Mouse (Mus musculus) cerebellum, postnatal 14 days (tissue): ENCODE results near the gene Sox14.

ENCODE experiments used
- DNase-seq, 2 experiments: peaks; one replicate each; pipeline ENCODE4 v3.0.0; 2021; ENCODE audit warnings: mixed read lengths in 2 of 2

Sox14 gene

DNA sequence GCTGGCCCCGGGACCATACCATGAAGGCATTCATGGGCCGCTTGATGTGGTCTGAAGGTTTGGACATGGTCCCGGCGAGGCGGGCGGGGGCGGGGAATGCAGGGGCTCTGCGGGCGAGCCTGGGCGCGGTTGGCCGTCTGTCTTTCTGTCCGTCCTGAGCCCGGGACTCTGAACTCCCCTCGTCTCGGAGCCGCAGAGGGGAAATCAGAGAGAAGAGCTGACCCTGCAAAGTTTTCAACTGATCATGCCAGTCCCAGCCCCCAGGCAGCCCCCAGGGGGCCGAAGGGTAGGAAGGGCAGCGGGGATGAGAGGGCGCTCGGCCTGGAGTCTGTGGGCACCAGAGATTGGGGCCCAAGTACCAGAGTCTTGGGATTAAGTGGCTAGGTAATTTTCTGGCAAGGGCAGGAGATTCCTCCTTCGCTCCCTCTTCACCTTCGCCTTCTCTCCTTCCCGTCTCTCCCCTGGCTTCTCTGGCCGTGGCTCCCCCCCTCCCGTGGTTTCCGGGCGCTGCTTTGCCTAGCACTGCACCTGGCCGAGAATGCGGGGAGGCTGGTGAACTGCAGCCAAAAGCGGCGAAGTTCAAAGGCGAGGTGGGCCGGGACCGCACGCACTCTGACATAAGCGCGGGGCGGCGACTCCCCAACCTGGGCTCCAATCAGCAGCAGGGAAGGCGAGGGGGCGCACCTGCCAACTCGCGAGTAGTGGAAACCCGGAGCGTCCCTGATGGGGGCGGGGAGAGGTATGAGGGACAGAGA lies at the start of gene Sox14:
TSS of gene Sox14 (minus strand) at position 553 of the 755 bp plus-strand sequence.
- DNase-seq = peak; percentile 19 to 20

DNA sequence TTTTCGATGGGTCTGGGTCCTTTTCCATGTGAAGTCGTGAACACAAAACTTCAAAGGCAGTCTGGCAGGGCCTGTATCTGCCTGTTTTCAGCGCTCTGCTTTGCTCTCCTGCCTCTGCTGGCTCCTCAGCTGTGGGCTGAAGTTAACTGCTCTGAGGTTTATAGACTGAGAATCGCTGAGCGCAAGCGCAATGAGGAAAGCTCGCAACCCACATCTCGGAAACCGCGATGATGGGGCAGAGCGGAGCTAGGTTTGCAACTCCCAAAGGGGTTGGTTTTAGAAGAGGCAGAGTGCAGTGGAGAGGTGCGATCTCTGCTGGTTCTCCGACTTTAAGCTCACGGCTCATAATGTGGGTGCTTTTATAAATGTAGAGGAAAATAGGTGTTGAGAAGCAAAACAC lies 3.3 kb upstream of the Sox14 start:
- no peak for DNase-seq

DNA sequence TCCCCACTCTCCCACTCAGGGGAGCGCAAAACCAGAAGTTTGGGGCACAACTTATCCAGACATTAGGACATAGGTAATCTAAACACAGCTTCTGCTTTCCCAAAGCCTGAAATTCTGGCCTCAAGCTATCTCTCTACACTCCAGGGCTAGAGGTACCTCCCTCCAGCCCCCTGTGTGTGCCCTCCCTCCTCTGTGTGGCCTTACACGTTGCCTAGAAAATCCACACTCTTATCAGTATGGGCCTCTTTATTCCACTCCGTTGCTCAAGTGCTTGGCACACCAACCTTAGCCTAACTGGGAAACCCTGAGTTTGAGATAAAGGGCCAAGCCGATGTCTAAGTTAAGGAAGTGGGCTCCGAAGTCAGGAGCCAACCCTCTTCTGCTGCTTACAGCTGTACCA lies 2.6 kb upstream of the Sox14 start:
- no peak for DNase-seq

DNA sequence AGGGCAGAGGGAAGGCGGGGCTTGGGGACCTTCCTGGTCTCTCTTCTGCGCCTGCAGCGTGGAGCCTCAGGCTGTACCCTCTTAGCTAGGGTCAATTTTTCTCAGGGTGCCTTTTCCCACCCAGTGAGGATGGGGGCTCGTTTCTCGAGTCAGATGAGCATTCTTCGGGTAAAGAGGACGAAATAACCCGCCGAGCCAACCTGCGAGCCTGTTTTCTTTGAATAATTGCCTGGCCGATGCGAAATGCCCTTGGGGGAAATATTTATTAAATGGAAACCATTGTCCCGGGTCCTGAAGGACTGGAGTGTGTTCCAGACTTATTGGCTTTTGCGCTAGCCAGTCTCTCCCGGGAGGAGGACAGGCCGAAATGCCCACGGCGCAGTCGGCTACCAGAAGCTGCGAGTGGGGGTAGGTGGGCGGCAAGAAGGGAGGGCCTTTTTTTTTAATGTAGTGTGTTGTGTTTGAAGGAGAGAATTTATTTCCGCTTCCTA lies 1.1 kb upstream of the Sox14 start:
- no peak for DNase-seq

DNA sequence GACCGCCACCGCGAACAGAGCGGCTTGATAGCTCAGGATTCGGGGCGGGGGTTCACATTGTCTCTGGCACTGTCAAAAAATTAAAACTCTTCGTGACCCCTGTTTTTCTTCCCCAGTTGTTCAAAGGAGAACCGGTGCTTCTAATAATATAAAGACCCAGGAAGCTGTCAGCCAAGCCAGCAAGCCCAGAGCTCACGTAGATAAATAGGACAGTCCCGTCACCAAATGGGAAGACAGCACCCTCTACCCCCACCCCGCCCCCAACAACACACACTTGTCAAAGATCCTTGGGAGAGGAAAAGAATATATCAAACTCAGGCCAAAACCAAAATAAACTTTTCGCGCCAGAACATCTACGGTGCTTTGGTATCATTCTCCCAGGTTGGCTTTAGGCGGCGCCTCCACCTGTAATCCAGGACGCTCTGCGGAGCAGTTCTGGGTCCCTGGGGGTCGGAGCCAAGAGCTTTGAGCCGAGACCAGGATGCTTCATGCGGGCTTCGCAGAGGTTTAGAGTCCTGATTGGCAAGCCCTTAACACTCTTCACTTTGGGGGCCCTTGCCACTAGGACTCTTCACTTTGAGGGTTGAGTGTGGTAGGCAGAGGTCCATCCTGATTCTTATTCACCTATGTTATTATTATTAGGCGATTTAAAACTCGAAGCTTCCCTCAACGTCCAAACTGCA lies 544 bp upstream of the Sox14 start:
- peak in 1 of 2 experiments; percentile 4 for DNase-seq

GRCm38 (mm10) chr9:99874735-99875617 lies 994 bp downstream of the Sox14 start:
- DNase-seq = peak in 1 of 2 experiments; percentile 9

DNA sequence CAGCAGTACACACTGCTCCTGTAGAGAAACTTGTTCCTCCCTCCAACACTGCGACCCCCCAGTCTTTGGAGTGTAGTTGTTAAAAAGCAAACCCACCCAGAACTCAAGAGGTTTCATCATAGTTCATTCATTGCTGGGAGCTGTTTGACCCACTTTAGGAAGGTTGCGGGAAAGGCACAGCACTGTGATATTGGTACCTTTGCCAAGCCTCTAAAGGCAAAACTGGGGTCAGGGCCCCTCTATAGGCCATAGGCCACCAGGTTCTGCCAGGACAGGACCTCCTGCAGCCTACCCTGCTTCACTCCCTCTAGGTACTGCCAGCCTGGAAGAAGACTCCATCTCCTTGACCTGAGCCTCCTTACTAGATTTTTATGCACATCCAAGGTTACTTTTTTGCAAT lies 2.2 kb downstream of the Sox14 start:
- peak in 1 of 2 experiments; percentile 8 for DNase-seq

DNA sequence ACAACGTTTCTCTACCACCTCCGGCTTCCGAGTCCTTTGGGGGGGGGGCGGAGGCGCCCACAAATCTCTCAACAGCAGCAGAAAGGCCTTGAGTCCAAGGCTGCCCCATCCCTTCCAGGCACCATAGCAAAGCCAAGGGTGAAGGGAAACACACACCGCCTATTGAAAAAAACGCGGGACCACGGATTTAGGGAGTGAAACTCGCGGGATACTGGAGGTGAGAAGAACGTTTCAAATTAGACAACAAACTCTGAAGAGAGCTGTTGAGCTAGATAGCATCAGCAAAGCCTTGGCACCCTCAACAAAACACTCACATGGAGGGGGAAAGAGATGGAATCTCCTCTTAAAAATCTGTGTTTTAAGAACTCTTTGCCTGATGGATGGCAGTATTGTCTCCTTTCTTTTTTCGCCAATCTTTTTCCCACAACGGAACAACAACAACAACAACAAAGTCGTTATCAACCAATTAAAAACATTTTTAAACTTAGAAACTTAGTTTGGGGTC lies 2.8 kb downstream of the Sox14 start:
- peak in 1 of 2 experiments; percentile 7 for DNase-seq

GRCm38 (mm10) chr9:99872204-99873115 lies 3.5 kb downstream of the Sox14 start:
- DNase-seq = peak in 1 of 2 experiments; percentile 8

DNA sequence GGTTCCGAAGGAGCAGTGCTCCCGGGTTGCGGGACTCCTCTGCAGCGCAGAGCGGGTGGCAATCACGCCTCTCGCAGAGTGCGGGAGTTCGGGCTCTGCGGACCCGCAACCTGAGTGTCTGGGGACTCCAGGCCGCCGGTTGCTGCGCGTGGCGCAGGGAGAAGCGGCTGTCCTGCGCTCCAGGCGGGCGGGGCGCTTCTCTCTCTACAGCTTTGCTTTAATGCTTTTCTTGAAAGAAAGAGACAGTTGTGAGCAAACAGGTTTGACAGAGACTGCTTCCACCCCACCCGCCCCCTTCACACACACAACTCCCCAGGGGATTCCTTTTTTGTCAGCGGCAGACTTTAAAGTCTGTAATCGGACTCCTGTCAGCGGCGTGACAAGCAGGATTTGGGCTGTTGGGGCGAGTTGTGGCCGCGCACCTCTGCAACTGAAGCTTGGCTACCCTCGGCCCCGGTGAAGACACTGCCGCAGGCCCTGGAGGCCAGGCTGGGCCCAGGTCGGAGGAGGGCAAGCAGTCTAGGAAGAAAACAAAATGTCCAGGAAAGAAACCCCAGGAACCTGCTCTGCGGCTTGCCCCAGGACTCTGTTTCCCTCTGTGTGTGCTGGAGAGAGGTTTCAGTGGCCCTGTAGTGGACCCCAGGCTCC lies 4.3 kb downstream of the Sox14 start:
- DNase-seq = peak in 1 of 2 experiments; percentile 5

GRCm38 (mm10) chr9:99870780-99871555 lies 5.0 kb downstream of the Sox14 start:
- peak; percentile 57 to 62 for DNase-seq

GRCm38 (mm10) chr9:99869936-99870779 lies 5.8 kb downstream of the Sox14 start:
- DNase-seq = peak; percentile 5 to 24

DNA sequence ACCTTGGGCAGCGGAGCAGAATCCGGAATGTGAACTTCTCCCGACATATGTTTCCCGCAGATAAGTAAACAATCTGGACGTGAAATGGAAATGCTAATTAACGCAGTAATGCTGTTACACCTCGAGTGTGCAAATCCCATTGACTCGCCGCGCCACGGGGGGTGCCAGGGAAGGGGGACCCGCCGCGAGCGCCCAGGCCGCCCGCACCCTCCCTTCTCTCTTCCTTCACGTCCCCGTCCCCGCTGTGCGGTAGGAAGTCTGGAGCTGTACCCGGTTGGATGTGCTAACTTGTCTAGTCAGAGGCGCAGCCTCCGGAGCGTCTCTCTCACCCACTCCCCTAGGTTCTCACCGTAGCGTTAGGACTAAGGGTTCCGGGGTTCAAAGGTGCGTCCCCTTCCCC lies 6.7 kb downstream of the Sox14 start:
- DNase-seq = peak; percentile 24 to 27

DNA sequence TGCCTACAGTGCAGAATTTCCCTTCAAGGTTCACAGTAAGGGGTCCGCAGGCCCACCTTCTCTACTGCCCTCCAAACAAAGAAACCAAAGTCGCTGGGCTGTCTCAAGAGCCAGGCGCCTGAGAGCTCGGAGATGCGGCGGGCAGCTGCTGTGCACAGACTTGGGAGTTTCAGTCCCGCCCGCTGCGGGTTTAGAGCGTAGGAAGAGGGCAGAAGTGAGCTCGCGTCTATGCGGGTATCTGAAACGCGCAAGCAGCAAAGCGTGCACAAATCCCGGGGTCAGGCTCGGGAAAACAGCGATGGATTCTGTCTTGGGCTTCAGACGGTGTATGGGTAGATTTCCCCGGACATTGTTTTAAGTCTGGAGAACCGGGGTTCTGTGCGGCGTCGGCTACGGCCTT lies 7.4 kb downstream of the Sox14 start:
- peak; percentile 32 to 37 for DNase-seq

DNA sequence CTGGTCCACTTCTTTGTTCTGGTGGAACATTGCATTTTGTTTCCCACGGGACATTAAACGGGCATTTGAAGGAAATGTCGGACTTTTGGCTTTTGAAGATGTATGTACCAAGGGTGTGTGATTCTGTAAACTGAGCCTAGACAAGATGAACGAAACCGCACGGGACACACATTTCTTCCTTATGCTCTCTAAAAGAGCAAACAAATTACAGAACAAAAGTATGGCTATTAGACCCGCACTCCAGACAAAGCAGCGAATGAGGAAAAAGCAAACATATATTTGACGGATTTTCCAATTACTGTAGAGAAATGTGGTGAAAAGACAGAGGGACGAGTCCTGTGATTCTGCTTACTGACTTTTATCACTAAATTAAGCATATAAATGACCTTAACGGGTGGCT lies 7.9 kb downstream of the Sox14 start:
- DNase-seq = peak in 1 of 2 experiments; percentile 18

- no peak for DNase-seq
Observed at GRCm38 (mm10) chr9:99862936-99863335, 13.0 kb downstream of the Sox14 start.

DNA sequence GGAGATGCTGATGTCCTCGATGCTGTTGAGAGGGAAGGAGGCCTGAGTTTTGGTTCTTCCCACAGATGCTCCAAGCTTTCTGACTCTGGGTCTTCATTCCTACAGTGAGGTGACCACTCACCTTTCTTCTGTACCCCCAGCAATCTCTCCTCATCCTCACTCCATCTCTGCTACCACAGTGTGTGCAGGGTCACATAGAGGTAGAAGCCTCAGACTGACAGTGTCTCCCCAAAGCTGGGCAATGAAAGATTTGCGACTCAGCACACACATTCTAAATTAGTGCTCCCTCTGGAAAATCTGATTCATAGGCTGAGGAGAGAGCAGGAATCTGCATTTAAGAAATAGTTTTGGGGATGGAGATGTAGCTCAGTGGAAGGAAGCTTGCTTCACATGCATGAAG lies 21.5 kb downstream of the Sox14 start:
- no peak for DNase-seq

- DNase-seq = no peak
Observed at GRCm38 (mm10) chr9:99853356-99853755, 22.6 kb downstream of the Sox14 start.

- no peak for DNase-seq
Observed at GRCm38 (mm10) chr9:99850354-99850753, 25.6 kb downstream of the Sox14 start.
